Mouse (Mus musculus) cortical plate, adult 2 months (tissue): ENCODE measurements around the gene Gjd2.

Experiments used
- CTCF ChIP-seq: fragments of 200-500 bp; IDR thresholded peaks from 2 replicates; pipeline ENCODE4 v1.5.1; 2011; ENCODE audit warnings: mild to moderate bottlenecking, control low read depth, low read length; ENCODE audit not compliant: insufficient read depth; ENCODE audit errors: extremely low read depth
- POLR2A ChIP-seq: fragments of 200-500 bp; IDR thresholded peaks from 2 replicates; pipeline ENCODE4 v1.6.1; 2011; ENCODE audit warnings: mild to moderate bottlenecking, low read length, control low read depth; ENCODE audit not compliant: insufficient read depth; ENCODE audit errors: extremely low read depth

GRCm38 (mm10) chr2:113984890-113985289 is 28.5 kb downstream of the Gjd2 start:
- TF ChIP-seq POLR2A (no peak), CTCF (no peak)
